ENCODE assay signal across 8 mouse cellular contexts in genomic region chr11:97744063-97744717, GRCm38 (mm10). TPM values are rescaled to one million over a fixed set of nuclear protein-coding genes. Genes with fewer than 3 reads are reported as not detected.
A peak's percentile ranks its signal among the peaks of the same experiment; 100 is the strongest.
DNase-seq lines count a peak whose midpoint lies in the region; ATAC-seq and TF ChIP-seq lines count a peak whose summit lies in the region.

TSS of gene Pip4k2b (minus strand) at chr11:97744704.

- WGBS in cerebellum, adult 2 months: 2% methylated on average over 52 of the region's 63 CpGs
- under 1% methylated on average over 58 of the region's 63 CpGs for WGBS in heart, embryonic 11.5 days (ENCODE audit: insufficient replicate concordance)
- under 1% methylated on average over 34 of the region's 63 CpGs for WGBS in lung, postnatal 0 days

- H3K4me3 ChIP-seq in cerebellum, adult 2 months (replicated peaks; ENCODE audit: insufficient read depth, low read depth, low read length): peak within 1 kb of the TSS; percentile 100
- H3K4me3 ChIP-seq in heart, embryonic 11.5 days (ENCODE audit: low read depth, low read length): peak within 1 kb of the TSS; percentile 74
- peak within 1 kb of the TSS; percentile 83 for H3K4me3 ChIP-seq in lung, postnatal 0 days (ENCODE audit: low read depth, low read length)

- no peak for DNase-seq in cerebellum, adult 2 months
- no peak for DNase-seq in cerebellum, adult 11-12 months
- no peak for DNase-seq in Patski (ENCODE audit: low read depth, low spot score)
- peak in 1 of 2 experiments; percentile 48 for DNase-seq in layer of hippocampus, adult 8-10 months (ENCODE audit: low spot score in 2 of 2)
- DNase-seq in lung, postnatal 0 days (ENCODE audit: low spot score): peak; percentile 65
- DNase-seq in spleen, postnatal 14 days (ENCODE audit: low spot score in 2 of 2): peak; percentile 27 to 62

- POLR2A ChIA-PET in Patski (lab: Charles Lee): interaction anchor here (0.7 kb wide), 1 partner anchor 8 kb away, joined by 3 read pairs; no protein-coding TSS in a partner anchor

- peak within 1 kb of the TSS; percentile 92 for H3K9ac ChIP-seq in heart, embryonic 11.5 days (ENCODE audit: low read depth, low read length)
- peak within 1 kb of the TSS; percentile 83 for H3K9ac ChIP-seq in lung, postnatal 0 days (replicated peaks; ENCODE audit: low read depth)

- peaks cover 20% of the 10 kb centered on the region for H3K4me1 ChIP-seq in cerebellum, adult 2 months (ENCODE audit: control insufficient read depth, insufficient read depth, low read length)
- H3K4me1 ChIP-seq in heart, embryonic 11.5 days (ENCODE audit: control insufficient read depth, insufficient read depth, low read length): peaks cover 18% of the 10 kb centered on the region
- peaks cover 12% of the 10 kb centered on the region for H3K4me1 ChIP-seq in lung, postnatal 0 days (ENCODE audit: insufficient read depth, low read depth, low read length)

- H3K9me3 ChIP-seq in heart, embryonic 11.5 days (replicated peaks; ENCODE audit: control insufficient read depth, low read length): no peaks in the 10 kb centered on the region
- H3K9me3 ChIP-seq in lung, postnatal 0 days (ENCODE audit: low read length): no peaks in the 10 kb centered on the region

- TF ChIP-seq POLR2A in cerebellum, adult 2 months (IDR thresholded peaks at IDR 0.05; ENCODE audit: borderline replicate concordance, insufficient read depth, low read length): no peak

- peak within 1 kb of the TSS; percentile 92 for H3K4me2 ChIP-seq in heart, embryonic 11.5 days
- peak within 1 kb of the TSS; percentile 88 for H3K4me2 ChIP-seq in lung, postnatal 0 days (replicated peaks; ENCODE audit: low read depth, low read length)

- TF ChIP-seq EP300 in lung, postnatal 0 days (IDR thresholded peaks at IDR 0.05): no peak

- H3K27me3 ChIP-seq in cerebellum, adult 2 months (ENCODE audit: control insufficient read depth, insufficient read depth, low read length): no peaks in the 10 kb centered on the region
- no peaks in the 10 kb centered on the region for H3K27me3 ChIP-seq in Patski
- no peaks in the 10 kb centered on the region for H3K27me3 ChIP-seq in heart, embryonic 11.5 days (ENCODE audit: control insufficient read depth, insufficient read depth, low read length)
- H3K27me3 ChIP-seq in lung, postnatal 0 days (replicated peaks; ENCODE audit: insufficient read depth, low read length): no peaks in the 10 kb centered on the region

- no peak for TF ChIP-seq CTCF in cerebellum, adult 2 months (IDR thresholded peaks at IDR 0.05; ENCODE audit: borderline replicate concordance, insufficient read depth, low read depth, low read length)
- TF ChIP-seq CTCF in Patski (IDR thresholded peaks at IDR 0.05): no peak
- TF ChIP-seq CTCF in lung, postnatal 0 days (IDR thresholded peaks at IDR 0.05): no peak

- CTCF ChIA-PET in Patski (lab: Charles Lee): no interaction called here

- in situ Hi-C loops in Patski (cut with MboI; ENCODE audit: low pct_unique_long_range_greater_than_20kb): no loop called here

- H3K36me3 ChIP-seq in heart, embryonic 11.5 days (ENCODE audit: control insufficient read depth, insufficient read depth, low read length): peaks cover 5% of the 10 kb centered on the region
- peaks cover 10% of the 10 kb centered on the region; the same call in 1 of the 2 replicates for H3K36me3 ChIP-seq in lung, postnatal 0 days (ENCODE audit: insufficient read depth, low read length)

- peak; percentile 14 for ATAC-seq in Patski
- peak; percentile 48 for ATAC-seq in erythroblast, adult 5-6 weeks (replicated peaks; ENCODE audit: low FRiP score, poor library complexity, severe bottlenecking)
- ATAC-seq in heart, embryonic 11.5 days (replicated peaks; ENCODE audit: insufficient number of reproducible peaks, low FRiP score, low TSS enrichment): peak; percentile 21; the same call in 1 of the 2 replicates
- ATAC-seq in lung, postnatal 0 days: peak; percentile 38

- peak within 1 kb of the TSS; percentile 95 for H3K27ac ChIP-seq in cerebellum, adult 2 months (ENCODE audit: insufficient read depth, low read length)
- peak within 1 kb of the TSS; percentile 91 for H3K27ac ChIP-seq in heart, embryonic 11.5 days (ENCODE audit: low read depth, low read length)
- peak within 1 kb of the TSS; percentile 94 for H3K27ac ChIP-seq in lung, postnatal 0 days (ENCODE audit: low read length)

RNA-seq across cellular contexts. Expression of gene Pip4k2b, which starts in this region (rescaled TPM):
- 47.4 and 49.5 TPM in 2 replicates for polyA plus RNA-seq in cerebellum, adult 2 months (2012; rRNA removed)
- 30.9 TPM for polyA plus RNA-seq in Patski (2021)
- total RNA-seq in erythroblast, adult 5-6 weeks (2015; ENCODE audit: low replicate concordance): 3.3 and 4.0 TPM in 2 replicates
- total RNA-seq in erythroblast, adult 5-6 weeks (2017; ENCODE audit: low replicate concordance): 3.6 and 4.5 TPM in 2 replicates
- 0.70 and 1.2 TPM in 2 replicates for polyA plus RNA-seq in heart, embryonic 11.5 days (2014; fragmentation: Nextera tagmentation; extraction: Ambion mirVana)
- 100 to 1,000 TPM in 3 of 4 experiments, 10 to 100 TPM in 1; 97.5 to 127 (median 109) TPM for total RNA-seq in layer of hippocampus, adult 8-10 months (2022)
- 0.86 and 1.3 TPM in 2 replicates for polyA plus RNA-seq in lung, postnatal 0 days (2015; fragmentation: Nextera tagmentation; extraction: Ambion mirVana)

Comparison
In these comparisons a context has a peak if more than half of its experiments do, and no peak if none do; other contexts are left out.
1. RNA of gene Pip4k2b (total RNA-seq): 97.5 to 127 TPM in layer of hippocampus, adult 8-10 months; 3.3 to 4.5 TPM in erythroblast, adult 5-6 weeks; every median in the first group is over 10 times any median in the second.
2. RNA of gene Pip4k2b (polyA plus RNA-seq): 47.4 to 49.5 TPM in cerebellum, adult 2 months and 30.9 TPM in Patski (single experiment); 0.70 to 1.2 TPM in heart, embryonic 11.5 days and 0.86 to 1.3 TPM in lung, postnatal 0 days; every median in the first group is over 10 times any median in the second.
3. DNase-seq: peak in lung, postnatal 0 days (single experiment) and spleen, postnatal 14 days (2 of 2); none in cerebellum, adult 2 months (0 of 2), cerebellum, adult 11-12 months (single experiment) and Patski (single experiment).
4. Peak in every context shown above with its lines, with median percentiles within 50 percentile points of each other: H3K27ac ChIP-seq, H3K4me3 ChIP-seq and ATAC-seq.